Mouse (Mus musculus) heart, postnatal 0 days (tissue): ENCODE measurements around the gene Gapvd1. TPM values are rescaled to one million over a fixed set of nuclear protein-coding genes. Genes with fewer than 3 reads are reported as not detected.

Experiments
- ATAC-seq: fragments of 200-750 bp; cut with Nextera tagmentation; 2 replicates; pipeline ENCODE4 v1.8.0; 2017; ENCODE audit warnings: low read depth, moderate number of reproducible peaks, moderate library complexity; ENCODE audit not compliant: insufficient read depth
- DNase-seq: peaks from one replicate; pipeline ENCODE4 v3.0.0-alpha.2; 2016; ENCODE audit warnings: low spot score
- H3K27ac ChIP-seq: fragments of 300-500 bp; sonication (generic); 2 replicates; pipeline ENCODE4 v1.5.1; 2014; ENCODE audit warnings: low read depth, mild to moderate bottlenecking
- H3K27me3 ChIP-seq: fragments of 300-500 bp; sonication (generic); 2 replicates; pipeline ENCODE4 v1.6.1; 2014; ENCODE audit warnings: low read length, mixed read lengths; ENCODE audit not compliant: control insufficient read depth, insufficient read depth
- H3K36me3 ChIP-seq: fragments of 300-500 bp; sonication (generic); replicated peaks from 2 replicates; pipeline ENCODE4 v1.6.1; 2014; ENCODE audit warnings: low read length, mixed read lengths; ENCODE audit not compliant: control insufficient read depth, insufficient read depth
- H3K4me1 ChIP-seq: fragments of 300-500 bp; sonication (generic); 2 replicates; pipeline ENCODE4 v1.6.1; 2014; ENCODE audit warnings: antibody characterized with exemption; ENCODE audit not compliant: control insufficient read depth, insufficient read depth
- H3K4me2 ChIP-seq: fragments of 300-500 bp; sonication (generic); 2 replicates; pipeline ENCODE4 v1.6.1; 2014; ENCODE audit warnings: low read depth, mild to moderate bottlenecking, low read length, moderate library complexity
- H3K4me3 ChIP-seq: fragments of 300-500 bp; sonication (generic); 2 replicates; pipeline ENCODE4 v1.5.1; 2014; ENCODE audit warnings: low read depth, low read length
- H3K9ac ChIP-seq: fragments of 300-500 bp; sonication (generic); replicated peaks from 2 replicates; pipeline ENCODE4 v1.6.1; 2014; ENCODE audit warnings: low read depth, low read length, mixed read lengths
- H3K9me3 ChIP-seq: fragments of 300-500 bp; sonication (generic); replicated peaks from 2 replicates; pipeline ENCODE4 v1.6.1; 2016; ENCODE audit warnings: low read length; ENCODE audit not compliant: control insufficient read depth
- CTCF ChIP-seq: IDR thresholded peaks from 2 replicates; pipeline ENCODE4 v1.5.1; 2016; ENCODE audit warnings: antibody characterized with exemption, control low read depth, low read depth
- EP300 ChIP-seq: IDR thresholded peaks from 2 replicates; pipeline ENCODE4 v1.6.1; 2016; ENCODE audit warnings: antibody characterized with exemption, low read depth
- WGBS: fragments of 180-500 bp; shearing (Covaris S2); extraction: QIAGEN DNeasy Blood & Tissue Kit; methylation state at CpG from one replicate; pipeline ENCODE4 v1.1.7; 2014; 5-methylcytosine and 5-hydroxymethylcytosine counted together
- polyA plus RNA-seq: library from polyadenylated mRNA; unstranded; fragments of >200 nt; fragmentation: Nextera tagmentation; extraction: Ambion mirVana; gene quantifications from 2 replicates; pipeline ENCODE4 v1.2.1, GENCODE M21; 2015
- total RNA-seq: library from RNA; depleted of rRNA; stranded (reverse); fragments of >200 nt; gene quantifications from 2 replicates; pipeline ENCODE4 v1.2.3, GENCODE M21; 2014; ENCODE audit warnings: low replicate concordance

Gene Gapvd1
- total and polyA plus RNA-seq, 2 experiments from 2014 or later = 29.7 to 43.4 TPM

GRCm38 (mm10) chr2:34644571-34645526 lies 110.2 kb downstream of the Gapvd1 start:
- no peak for DNase-seq
- Histone ChIP-seq H3K4me3 (no peak overlapping the region), H3K9ac (no peak overlapping the region), H3K9me3 (no peaks in the 10 kb centered on the region), H3K4me1 (no peaks in the 10 kb centered on the region), H3K27me3 (no peaks in the 10 kb centered on the region), H3K27ac (no peak overlapping the region), H3K4me2 (no peak overlapping the region), H3K36me3 (no peaks in the 10 kb centered on the region)
- ATAC-seq = no peak
- TF ChIP-seq CTCF (peak; percentile 64), EP300 (no peak)
- 48% methylated on average over 22 of the region's 22 CpGs for WGBS

GRCm38 (mm10) chr2:34642351-34642750 lies 112.7 kb downstream of the Gapvd1 start:
- Histone ChIP-seq H3K9me3 (no peaks in the 10 kb centered on the region), H3K4me1 (0 out of 2 replicates have a peak, but pooled peaks cover 3% of the 10 kb centered on the region), H3K36me3 (no peaks in the 10 kb centered on the region), H3K4me3 (no peak overlapping the region), H3K9ac (no peak overlapping the region), H3K4me2 (no peak overlapping the region), H3K27ac (no peak overlapping the region), H3K27me3 (no peaks in the 10 kb centered on the region)
- TF ChIP-seq CTCF = peak; percentile 33
- TF ChIP-seq EP300 = no peak
- DNase-seq (no peak), ATAC-seq (no peak)
- 43% methylated on average over 2 of the region's 2 CpGs for WGBS

- Histone ChIP-seq H3K27me3 (no peaks in the 10 kb centered on the region), H3K4me2 (no peak overlapping the region), H3K9ac (no peak overlapping the region), H3K27ac (no peak overlapping the region), H3K36me3 (no peaks in the 10 kb centered on the region), H3K4me1 (0 out of 2 replicates have a peak, but pooled peaks cover 3% of the 10 kb centered on the region), H3K9me3 (no peaks in the 10 kb centered on the region), H3K4me3 (no peak overlapping the region)
- ATAC-seq (no peak), DNase-seq (no peak)
- 55% methylated on average over 5 of the region's 5 CpGs for WGBS
- TF ChIP-seq CTCF (no peak), EP300 (no peak)
Measured at GRCm38 (mm10) chr2:34639725-34640124, 115.3 kb downstream of the Gapvd1 start.

- H3K27ac ChIP-seq = no peak overlapping the region
- 23% methylated on average over 37 of the region's 37 CpGs for WGBS
- no peaks in the 10 kb centered on the region for H3K36me3 ChIP-seq
- no peaks in the 10 kb centered on the region for H3K9me3 ChIP-seq
- H3K9ac ChIP-seq = no peak overlapping the region; the same call in 1 of the 2 replicates
- H3K4me3 ChIP-seq = peak overlapping the region; percentile 45
- 0 out of 2 replicates have a peak, but pooled peaks cover 3% of the 10 kb centered on the region for H3K4me1 ChIP-seq
- ATAC-seq (peak; percentile 78), DNase-seq (peak; percentile 65)
- no peaks in the 10 kb centered on the region for H3K27me3 ChIP-seq
- H3K4me2 ChIP-seq = peak overlapping the region; percentile 90
- no peak for TF ChIP-seq EP300
- TF ChIP-seq CTCF = peak; percentile 84
Measured at GRCm38 (mm10) chr2:34638955-34639650, 115.9 kb downstream of the Gapvd1 start.

DNA sequence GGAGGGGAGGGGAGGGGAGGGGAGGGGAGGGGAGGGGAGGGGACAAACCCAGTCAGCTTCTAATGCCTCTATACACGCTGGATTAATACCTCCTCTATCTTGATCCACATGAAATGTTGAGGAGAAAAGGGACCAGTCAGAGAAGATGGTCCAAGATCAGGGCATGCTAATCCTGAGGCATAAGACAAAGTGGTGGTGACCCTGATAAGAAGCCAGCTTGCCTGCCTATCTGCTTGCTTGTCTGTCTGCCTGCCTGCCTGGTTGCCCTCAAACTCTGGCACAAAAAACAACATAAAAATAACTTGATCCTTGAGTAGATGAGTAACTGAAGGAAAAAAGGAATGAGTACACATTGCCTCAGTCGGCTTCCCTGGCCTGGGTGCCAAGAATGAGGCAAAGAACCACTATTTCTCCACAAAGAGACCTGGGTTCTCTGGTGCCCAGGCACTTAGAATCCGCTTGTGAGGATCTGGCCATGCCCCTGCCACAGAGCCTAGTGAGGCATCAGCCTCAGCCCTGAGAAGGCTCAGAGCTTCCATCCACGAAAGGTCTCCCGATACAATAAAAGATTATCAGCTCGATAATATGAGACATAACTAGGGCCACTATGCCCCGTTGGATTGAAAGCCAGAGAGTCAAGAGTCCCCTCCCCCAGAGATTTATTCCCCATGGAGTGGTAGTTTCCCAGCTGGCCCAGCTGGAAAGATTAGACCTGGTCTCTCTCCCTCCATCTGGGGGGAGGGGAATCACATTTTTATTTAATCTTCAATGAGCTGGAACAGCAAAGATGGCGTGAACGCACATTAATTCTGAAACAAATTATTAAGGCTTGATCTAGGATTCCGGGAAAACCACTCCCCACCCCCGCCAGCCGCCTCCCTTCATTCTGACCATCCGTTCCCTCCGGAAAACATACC lies 119.5 kb downstream of the Gapvd1 start:
- Histone ChIP-seq H3K4me2 (no peak overlapping the region), H3K27me3 (no peaks in the 10 kb centered on the region), H3K9ac (no peak overlapping the region), H3K4me1 (0 out of 2 replicates have a peak, but pooled peaks cover 3% of the 10 kb centered on the region), H3K9me3 (no peaks in the 10 kb centered on the region), H3K4me3 (no peak overlapping the region), H3K36me3 (no peaks in the 10 kb centered on the region), H3K27ac (no peak overlapping the region)
- DNase-seq (no peak), ATAC-seq (no peak)
- TF ChIP-seq CTCF (no peak), EP300 (no peak)
- 83% methylated on average over 14 of the region's 14 CpGs for WGBS
